ENCODE assay signal across 8 mouse cellular contexts in genomic region chr12:73584610-73585240, GRCm38 (mm10). TPM values are rescaled to one million over a fixed set of nuclear protein-coding genes. Genes with fewer than 3 reads are reported as not detected.
DNase-seq lines count a peak whose midpoint lies in the region; ATAC-seq lines count a peak whose summit lies in the region.

TSS of gene Prkch (plus strand) at chr12:73584796.

- peak; percentile 90 for DNase-seq in embryo, embryonic 11 days
- DNase-seq in left cerebral cortex, postnatal 4 days, result peak; percentile 76
- DNase-seq in mesoderm, embryonic 11.5 days (ENCODE audit: low read depth, low spot score), result peak; percentile 85
- DNase-seq in right cerebral cortex, postnatal 14 days, result peak; percentile 56
- DNase-seq in urinary bladder, postnatal 14 days (ENCODE audit: low spot score), result peak; percentile 91

- H3K4me3 ChIP-seq in intestine, embryonic 16.5 days (ENCODE audit: low read length), result peak within 1 kb of the TSS; percentile 82

- H3K36me3 ChIP-seq in intestine, embryonic 16.5 days (ENCODE audit: control insufficient read depth, insufficient read depth, low read length), result no peaks in the 10 kb centered on the region

- H3K4me1 ChIP-seq in intestine, embryonic 16.5 days (ENCODE audit: control insufficient read depth, insufficient read depth, low read length), result peaks cover 10% of the 10 kb centered on the region

- intact Hi-C loops in left cerebral cortex, postnatal 4 days (cut with DNase I), result loop anchor here (5.0 kb wide), 1 partner anchor 103 kb away; no protein-coding TSS in a partner anchor

- peaks cover 6% of the 10 kb centered on the region; the same call in 1 of the 2 replicates for H3K27me3 ChIP-seq in intestine, embryonic 16.5 days (replicated peaks; ENCODE audit: control insufficient read depth, insufficient read depth, low read length)

- WGBS in intestine, embryonic 16.5 days, result under 1% methylated on average over 59 of the region's 61 CpGs

- peak; percentile 84 for ATAC-seq in activated CD4-positive, CD25-positive, alpha-beta regulatory T cell, adult 4 months
- peak; percentile 92 for ATAC-seq in granulocyte monocyte progenitor cell, adult 5-6 weeks (replicated peaks; ENCODE audit: poor library complexity, severe bottlenecking)
- ATAC-seq in intestine, embryonic 16.5 days, result peak; percentile 94

- no peaks in the 10 kb centered on the region for H3K9me3 ChIP-seq in intestine, embryonic 16.5 days (ENCODE audit: control insufficient read depth, low read length)

- peak within 1 kb of the TSS; percentile 80 for H3K27ac ChIP-seq in intestine, embryonic 16.5 days (ENCODE audit: low read length)

- peak within 1 kb of the TSS; percentile 93 for H3K9ac ChIP-seq in intestine, embryonic 16.5 days (ENCODE audit: low read depth, low read length)

- H3K4me2 ChIP-seq in intestine, embryonic 16.5 days (ENCODE audit: low read depth, low read length), result peak within 1 kb of the TSS; percentile 97

RNA-seq across cellular contexts. Expression of gene Prkch, which starts in this region (rescaled TPM):
- 10 to 100 TPM; 80.9 to 82.1 TPM for polyA plus RNA-seq in activated CD4-positive, CD25-positive, alpha-beta regulatory T cell, adult 4 months (2017; shearing (Covaris generic))
- 0.99 and 1.6 TPM in 2 replicates for total RNA-seq in granulocyte monocyte progenitor cell, adult 5-6 weeks (2014; fragmentation: Nextera tagmentation)
- 2.6 and 5.3 TPM in 2 replicates for total RNA-seq in granulocyte monocyte progenitor cell, adult 5-6 weeks (2017)
- 4.0 and 4.7 TPM in 2 replicates for polyA plus RNA-seq in intestine, embryonic 16.5 days (2015; fragmentation: Nextera tagmentation; extraction: Ambion mirVana)
- 1 to 10 TPM; 7.3 to 9.1 TPM for total RNA-seq in left cerebral cortex, postnatal 4 days (2021)

Comparison
In these comparisons a context has a peak if more than half of its experiments do, and no peak if none do; other contexts are left out.
1. Peak in every context shown above with its lines: DNase-seq, ATAC-seq, H3K4me3 ChIP-seq and H3K27ac ChIP-seq.
2. RNA of gene Prkch (polyA plus RNA-seq): 80.9 to 82.1 TPM in activated CD4-positive, CD25-positive, alpha-beta regulatory T cell, adult 4 months; 4.0 to 4.7 TPM in intestine, embryonic 16.5 days; every median in the first group is over 10 times any median in the second.